Comparison of ENCODE assay signal across 20 mouse cellular contexts in the genomic region with DNA sequence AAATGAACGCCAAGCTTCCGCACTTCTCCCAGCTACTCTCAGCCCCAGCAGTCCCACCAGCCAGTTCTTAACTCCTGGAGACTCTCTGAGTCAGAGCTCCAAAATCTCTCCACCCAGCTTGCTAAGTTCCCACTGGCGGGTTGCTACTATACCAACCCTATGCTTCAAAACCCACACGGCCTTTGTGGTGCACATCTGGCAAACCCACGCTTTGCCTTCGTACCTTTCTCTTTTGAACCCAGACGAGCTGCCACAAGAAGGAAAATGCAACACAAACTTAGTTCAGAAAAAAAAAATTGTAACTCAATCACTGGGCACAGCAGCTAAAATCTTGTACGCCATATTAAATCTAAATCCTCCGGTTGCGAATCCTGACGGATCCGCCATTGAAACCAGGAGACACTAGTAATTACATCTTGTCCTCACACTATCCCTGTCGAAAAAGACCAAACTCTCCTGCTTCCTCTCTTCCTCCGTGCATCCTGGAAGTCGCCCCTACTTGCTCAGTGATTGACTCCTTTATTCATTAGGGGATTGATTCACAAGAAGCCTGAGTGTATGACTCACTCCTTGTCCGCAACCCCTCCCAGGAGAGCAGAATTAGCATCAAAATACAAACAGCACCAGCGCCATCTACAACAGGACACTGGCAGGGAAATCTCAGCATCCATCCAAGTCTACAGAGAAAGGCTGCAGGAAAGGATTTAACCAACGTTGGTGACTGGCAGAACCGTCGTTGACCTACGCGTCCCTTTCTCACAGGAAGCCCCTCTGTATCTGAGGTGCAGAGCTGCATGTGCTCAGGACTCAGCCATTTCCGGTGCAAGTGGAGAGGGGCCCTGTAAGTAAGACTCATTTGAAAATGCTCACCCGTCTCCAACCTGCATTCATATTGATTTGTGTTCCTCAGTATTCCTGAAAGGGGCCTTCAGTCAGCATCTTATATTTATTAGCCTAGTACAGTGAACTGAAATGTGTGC. TPM values are rescaled to one million over a fixed set of nuclear protein-coding genes. Genes with fewer than 3 reads are reported as not detected.
DNase-seq lines count a peak whose midpoint lies in the region; ATAC-seq and TF ChIP-seq lines count a peak whose summit lies in the region.
"Had no signal": no experiment of that assay in that cellular context is flagged by ENCODE, and none has a peak within 500 bp of the region (broad histone marks: within the 10 kb centered on the region; RNA-seq: fewer than 3 reads in every experiment).

No protein-coding gene starts in this region.

- H3K4me2 ChIP-seq in hindbrain, embryonic 11.5 days (replicated peaks; ENCODE audit: low read depth, low read length): no peak overlapping the region
- H3K4me2 ChIP-seq in hindbrain, embryonic 16.5 days (ENCODE audit: low read length): no peak overlapping the region
- H3K4me2 ChIP-seq: heart, embryonic 11.5 days; limb, embryonic 15.5 days had no signal

- no peaks in the 10 kb centered on the region for H3K36me3 ChIP-seq in hindbrain, embryonic 11.5 days (ENCODE audit: control insufficient read depth, insufficient read depth, low read length)
- H3K36me3 ChIP-seq in hindbrain, embryonic 16.5 days (ENCODE audit: control insufficient read depth, insufficient read depth, low read length): no peaks in the 10 kb centered on the region
- peaks cover 15% of the 10 kb centered on the region for H3K36me3 ChIP-seq in E14TG2a.4 (ENCODE audit: insufficient read depth, low read length)

- H3K27ac ChIP-seq in hindbrain, embryonic 11.5 days (ENCODE audit: low read depth, low read length): no peak overlapping the region
- H3K27ac ChIP-seq in hindbrain, embryonic 16.5 days (ENCODE audit: low read depth, low read length): no peak overlapping the region
- H3K27ac ChIP-seq: limb, embryonic 15.5 days; midbrain, embryonic 12.5 days; neural tube, embryonic 12.5 days had no signal

- ATAC-seq in hindbrain, embryonic 11.5 days (ENCODE audit: low FRiP score): no peak
- no peak for ATAC-seq in hindbrain, embryonic 16.5 days
- ATAC-seq: intestine, postnatal 0 days had no signal

- no peaks in the 10 kb centered on the region for H3K4me1 ChIP-seq in hindbrain, embryonic 11.5 days (replicated peaks; ENCODE audit: control insufficient read depth, insufficient read depth, low read length)
- peaks cover 6% of the 10 kb centered on the region; the same call in 1 of the 2 replicates for H3K4me1 ChIP-seq in hindbrain, embryonic 16.5 days (ENCODE audit: control insufficient read depth, insufficient read depth, low read depth, low read length)
- peaks cover 27% of the 10 kb centered on the region for H3K4me1 ChIP-seq in E14TG2a.4 (replicated peaks; ENCODE audit: low read depth, low read length)

- no peak for TF ChIP-seq CTCF in E14TG2a.4 (conservative IDR thresholded peaks at IDR 0.05; ENCODE audit: low read length)

- H3K27me3 ChIP-seq in hindbrain, embryonic 11.5 days (ENCODE audit: control insufficient read depth, insufficient read depth, low read length): no peaks in the 10 kb centered on the region
- no peaks in the 10 kb centered on the region for H3K27me3 ChIP-seq in hindbrain, embryonic 16.5 days (replicated peaks; ENCODE audit: control insufficient read depth, insufficient read depth, low read length)
- H3K27me3 ChIP-seq in E14TG2a.4 (ENCODE audit: insufficient read depth, low read length): no peaks in the 10 kb centered on the region
- H3K27me3 ChIP-seq: limb, embryonic 15.5 days; midbrain, embryonic 12.5 days; neural tube, embryonic 12.5 days had no signal

- no peak overlapping the region for H3K9ac ChIP-seq in hindbrain, embryonic 11.5 days (ENCODE audit: low read depth, low read length)
- H3K9ac ChIP-seq in hindbrain, embryonic 16.5 days (ENCODE audit: low read depth, low read length): no peak overlapping the region
- H3K9ac ChIP-seq: limb, embryonic 15.5 days; midbrain, embryonic 12.5 days; neural tube, embryonic 12.5 days had no signal

- 71% methylated on average over 24 of the region's 24 CpGs for WGBS in hindbrain, embryonic 11.5 days
- WGBS in hindbrain, embryonic 16.5 days: 64% methylated on average over 24 of the region's 24 CpGs

- no peak overlapping the region for H3K4me3 ChIP-seq in hindbrain, embryonic 11.5 days (ENCODE audit: low read depth, low read length)
- no peak overlapping the region for H3K4me3 ChIP-seq in hindbrain, embryonic 16.5 days (ENCODE audit: low read length)
- H3K4me3 ChIP-seq in E14TG2a.4 (replicated peaks; ENCODE audit: low read length): peak overlapping the region; percentile 83
- H3K4me3 ChIP-seq: limb, embryonic 15.5 days; midbrain, embryonic 12.5 days; neural tube, embryonic 12.5 days had no signal

- H3K9me3 ChIP-seq in hindbrain, embryonic 11.5 days (ENCODE audit: control insufficient read depth, low read length): no peaks in the 10 kb centered on the region
- H3K9me3 ChIP-seq in hindbrain, embryonic 16.5 days (ENCODE audit: control insufficient read depth, low read length): no peaks in the 10 kb centered on the region
- no peaks in the 10 kb centered on the region for H3K9me3 ChIP-seq in E14TG2a.4 (ENCODE audit: low read length)
- H3K9me3 ChIP-seq: limb, embryonic 15.5 days; midbrain, embryonic 12.5 days; neural tube, embryonic 12.5 days had no signal

- peak; percentile 10 for DNase-seq in hindbrain, embryonic 11.5 days (ENCODE audit: low spot score)
- peak; percentile 7 for DNase-seq in T-cell, adult 2 months (ENCODE audit: low spot score)
- DNase-seq in thymus, postnatal 10 days (ENCODE audit: low spot score in 2 of 2): peak; percentile 20 to 35
- DNase-seq in natural killer cell, adult 2 months (ENCODE audit: low spot score in 2 of 2): no peak
- DNase-seq in right cerebral cortex, postnatal 10 days (ENCODE audit: low spot score in 2 of 2): no peak
- no peak for DNase-seq in cerebellum, postnatal 36 days
- DNase-seq: B cell, adult 2 months; cerebellum, adult 9-11 months; gastrocnemius, postnatal 36 days; kidney, postnatal 25 days; lung, adult 18-20 months; lung, postnatal 36 days; right cerebral cortex, postnatal 25 days had no signal

RNA-seq across cellular contexts. Expression of a gene that starts 1.8 kb away (rescaled TPM):
- 7.2 and 9.6 TPM in 2 replicates for polyA plus RNA-seq in hindbrain, embryonic 11.5 days (2014; fragmentation: Nextera tagmentation; extraction: Ambion mirVana)
- polyA plus RNA-seq in hindbrain, embryonic 16.5 days (2015; fragmentation: Nextera tagmentation; extraction: Ambion mirVana): 6.4 and 8.2 TPM in 2 replicates

RNA-seq across cellular contexts. Expression of a gene that starts 13.9 kb away (rescaled TPM):
- polyA plus RNA-seq in hindbrain, embryonic 11.5 days (2014; fragmentation: Nextera tagmentation; extraction: Ambion mirVana): 2.2 and 3.0 TPM in 2 replicates
- 5.7 and 6.1 TPM in 2 replicates for polyA plus RNA-seq in hindbrain, embryonic 16.5 days (2015; fragmentation: Nextera tagmentation; extraction: Ambion mirVana)

RNA-seq across cellular contexts. Expression of a gene that starts 31.1 kb away (rescaled TPM):
- polyA plus RNA-seq in hindbrain, embryonic 11.5 days (2014; fragmentation: Nextera tagmentation; extraction: Ambion mirVana): 4.9 and 6.1 TPM in 2 replicates
- 4.2 and 4.9 TPM in 2 replicates for polyA plus RNA-seq in hindbrain, embryonic 16.5 days (2015; fragmentation: Nextera tagmentation; extraction: Ambion mirVana)

RNA-seq across cellular contexts. Expression of a gene that starts 32.6 kb away (rescaled TPM):
- polyA plus RNA-seq in hindbrain, embryonic 11.5 days (2014; fragmentation: Nextera tagmentation; extraction: Ambion mirVana): 32.1 and 40.0 TPM in 2 replicates
- polyA plus RNA-seq in hindbrain, embryonic 16.5 days (2015; fragmentation: Nextera tagmentation; extraction: Ambion mirVana): 41.4 and 42.1 TPM in 2 replicates

RNA-seq across cellular contexts. Expression of a gene that starts 48.0 kb away (rescaled TPM):
- polyA plus RNA-seq in hindbrain, embryonic 11.5 days (2014; fragmentation: Nextera tagmentation; extraction: Ambion mirVana): 12.8 and 15.4 TPM in 2 replicates
- polyA plus RNA-seq in hindbrain, embryonic 16.5 days (2015; fragmentation: Nextera tagmentation; extraction: Ambion mirVana): 19.2 and 19.8 TPM in 2 replicates

Comparison
In these comparisons a context has a peak if more than half of its experiments do, and no peak if none do; other contexts are left out.
1. DNase-seq: peak in hindbrain, embryonic 11.5 days (single experiment), T-cell, adult 2 months (single experiment) and thymus, postnatal 10 days (2 of 2); none in natural killer cell, adult 2 months (0 of 2), right cerebral cortex, postnatal 10 days (0 of 2) and cerebellum, postnatal 36 days (0 of 2).